10 mouse cellular contexts compared by ENCODE assay signal in genomic region chr7:130750752-130751490, GRCm38 (mm10). TPM values are rescaled to one million over a fixed set of nuclear protein-coding genes. Genes with fewer than 3 reads are reported as not detected.
DNase-seq lines count a peak whose midpoint lies in the region; ATAC-seq and TF ChIP-seq lines count a peak whose summit lies in the region.
"Had no signal": no experiment of that assay in that cellular context is flagged by ENCODE, and none has a peak within 500 bp of the region (broad histone marks: within the 10 kb centered on the region; RNA-seq: fewer than 3 reads in every experiment).

No protein-coding gene starts in this region.

- no peaks in the 10 kb centered on the region for H3K9me3 ChIP-seq in ES-E14 (ENCODE audit: control insufficient read depth, insufficient read depth, low read depth, low read length)
- H3K9me3 ChIP-seq in forebrain, postnatal 0 days (ENCODE audit: low read length): no peaks in the 10 kb centered on the region
- no peaks in the 10 kb centered on the region for H3K9me3 ChIP-seq in midbrain, embryonic 13.5 days
- H3K9me3 ChIP-seq in liver, embryonic 12.5 days (replicated peaks): no peaks in the 10 kb centered on the region
- H3K9me3 ChIP-seq: limb, embryonic 13.5 days; stomach, embryonic 15.5 days had no signal

- H3K4me2 ChIP-seq in forebrain, postnatal 0 days (ENCODE audit: low read depth): no peak overlapping the region
- H3K4me2 ChIP-seq in midbrain, embryonic 13.5 days (replicated peaks): no peak overlapping the region
- H3K4me2 ChIP-seq in liver, embryonic 12.5 days: no peak overlapping the region
- H3K4me2 ChIP-seq: limb, embryonic 13.5 days; stomach, embryonic 15.5 days had no signal

- no peak for TF ChIP-seq CTCF in forebrain, postnatal 0 days (IDR thresholded peaks at IDR 0.05; ENCODE audit: low read depth)

- H3K27me3 ChIP-seq in forebrain, postnatal 0 days (ENCODE audit: insufficient read depth, low read length): no peaks in the 10 kb centered on the region
- H3K27me3 ChIP-seq in midbrain, embryonic 13.5 days: no peaks in the 10 kb centered on the region
- no peaks in the 10 kb centered on the region for H3K27me3 ChIP-seq in liver, embryonic 12.5 days (replicated peaks)
- H3K27me3 ChIP-seq: limb, embryonic 13.5 days; stomach, embryonic 15.5 days had no signal

- no peak overlapping the region for H3K27ac ChIP-seq in ES-E14 (ENCODE audit: insufficient read depth, low read depth, low read length, poor library complexity, severe bottlenecking)
- peak overlapping the region; percentile 73 for H3K27ac ChIP-seq in forebrain, postnatal 0 days (ENCODE audit: low read depth, low read length)
- H3K27ac ChIP-seq in midbrain, embryonic 13.5 days: peak overlapping the region; percentile 86
- H3K27ac ChIP-seq in liver, embryonic 12.5 days: no peak overlapping the region
- H3K27ac ChIP-seq: limb, embryonic 13.5 days; stomach, embryonic 15.5 days had no signal

- peak; percentile 84 for ATAC-seq in forebrain, postnatal 0 days
- ATAC-seq in midbrain, embryonic 13.5 days: peak; percentile 84
- ATAC-seq in CD4-positive, CD25-positive, alpha-beta regulatory T cell, adult 4 months: no peak
- no peak for ATAC-seq in liver, embryonic 12.5 days

- no peak for DNase-seq in ES-E14 (ENCODE audit: low read depth, low spot score)
- peak; percentile 58 for DNase-seq in brain, adult 2 months (ENCODE audit: low read depth, low spot score)
- peak; percentile 73 for DNase-seq in forebrain, postnatal 0 days
- DNase-seq in adrenal gland, postnatal 4 days (ENCODE audit: low spot score in 2 of 2): no peak
- DNase-seq in kidney, postnatal 10 days: no peak

- H3K36me3 ChIP-seq in ES-E14 (ENCODE audit: control insufficient read depth, insufficient read depth, low read length, poor library complexity, severe bottlenecking): peaks cover 43% of the 10 kb centered on the region; the same call in 1 of the 2 replicates
- H3K36me3 ChIP-seq in forebrain, postnatal 0 days (ENCODE audit: insufficient read depth): peaks cover 54% of the 10 kb centered on the region
- peaks cover 77% of the 10 kb centered on the region for H3K36me3 ChIP-seq in midbrain, embryonic 13.5 days
- peaks cover 17% of the 10 kb centered on the region; the same call in 1 of the 2 replicates for H3K36me3 ChIP-seq in liver, embryonic 12.5 days

- in situ Hi-C loops in ES-E14 (cut with MboI; ENCODE audit: low sequenced_read_pairs in 2 of 2, unreplicated experiment in 2 of 2): no loop called here

- WGBS in forebrain, postnatal 0 days: 12% methylated on average over 17 of the region's 17 CpGs
- WGBS in midbrain, embryonic 13.5 days: 20% methylated on average over 17 of the region's 17 CpGs
- 66% methylated on average over 17 of the region's 17 CpGs for WGBS in liver, embryonic 12.5 days (ENCODE audit: insufficient replicate concordance)

- no peak overlapping the region for H3K4me3 ChIP-seq in ES-E14 (ENCODE audit: insufficient read depth in 1 of 2, low read depth in 1 of 2, low read length in 2 of 2, poor library complexity in 1 of 2, severe bottlenecking in 1 of 2)
- no peak overlapping the region for H3K4me3 ChIP-seq in forebrain, postnatal 0 days (ENCODE audit: low read depth, low read length)
- no peak overlapping the region for H3K4me3 ChIP-seq in midbrain, embryonic 13.5 days (replicated peaks)
- H3K4me3 ChIP-seq in liver, embryonic 12.5 days: no peak overlapping the region
- H3K4me3 ChIP-seq: limb, embryonic 13.5 days; stomach, embryonic 15.5 days had no signal

- H3K4me1 ChIP-seq in ES-E14 (ENCODE audit: control insufficient read depth in 2 of 2, insufficient read depth in 2 of 2, low read length in 2 of 2, poor library complexity in 1 of 2): peaks cover 0 to 13% of the 10 kb centered on the region in 2 experiments; a peak in 2 of 4 replicates
- peaks cover 9% of the 10 kb centered on the region for H3K4me1 ChIP-seq in forebrain, postnatal 0 days (ENCODE audit: insufficient read depth)
- peaks cover 44% of the 10 kb centered on the region for H3K4me1 ChIP-seq in midbrain, embryonic 13.5 days (replicated peaks)
- peaks cover 5% of the 10 kb centered on the region; the same call in 1 of the 2 replicates for H3K4me1 ChIP-seq in liver, embryonic 12.5 days
- H3K4me1 ChIP-seq: limb, embryonic 13.5 days had no signal

- H3K9ac ChIP-seq in ES-E14 (ENCODE audit: insufficient read depth, low read depth, low read length, poor library complexity, severe bottlenecking): peak overlapping the region; percentile 56; the same call in 1 of the 2 replicates
- H3K9ac ChIP-seq in forebrain, postnatal 0 days: no peak overlapping the region
- H3K9ac ChIP-seq in midbrain, embryonic 13.5 days (replicated peaks): no peak overlapping the region
- H3K9ac ChIP-seq in liver, embryonic 12.5 days: no peak overlapping the region
- H3K9ac ChIP-seq: limb, embryonic 13.5 days; stomach, embryonic 15.5 days had no signal

TF ChIP-seq in ES-E14, 5 proteins besides CTCF, POLR2A, EP300 and RAD21:
- no peak for TF ChIP-seq MAFK (IDR thresholded peaks at IDR 0.05; ENCODE audit: insufficient read depth, low read depth, low read length)
- TF ChIP-seq ZNF384 (IDR thresholded peaks at IDR 0.05; ENCODE audit: low read depth, low read length): no peak
- TF ChIP-seq ZC3H11A (IDR thresholded peaks at IDR 0.05; ENCODE audit: borderline replicate concordance, low read depth, low read length): no peak
- no peak for TF ChIP-seq CHD2 (IDR thresholded peaks at IDR 0.05; ENCODE audit: low read depth, low read length)
- no peak for TF ChIP-seq HCFC1 (IDR thresholded peaks at IDR 0.05; ENCODE audit: borderline replicate concordance, insufficient read depth, low read length)

RNA-seq across cellular contexts. Expression of gene Btbd16, which starts 22.9 kb away (rescaled TPM):
- 0.09 TPM in 1 of 2 replicates, not detected in the other for total RNA-seq in ES-E14 (2012; rRNA removed)
- 0.10 and 0.31 TPM in 2 replicates for total RNA-seq in forebrain, postnatal 0 days (2014; rRNA removed)
- polyA plus RNA-seq in forebrain, postnatal 0 days (2015; fragmentation: Nextera tagmentation; extraction: Ambion mirVana): 0.26 and 0.41 TPM in 2 replicates
- polyA plus RNA-seq in midbrain, embryonic 13.5 days (2015; fragmentation: Nextera tagmentation; extraction: Ambion mirVana): not detected in 2 replicates
- total RNA-seq in adrenal gland, postnatal 4 days (2021): under 1 TPM; 0.11 to 0.36 TPM
- 1 to 10 TPM; 6.3 to 7.4 TPM for polyA plus RNA-seq in CD4-positive, CD25-positive, alpha-beta regulatory T cell, adult 4 months (2017; shearing (Covaris generic))
- not detected in 2 replicates for polyA plus RNA-seq in liver, embryonic 12.5 days (2016; fragmentation: Nextera tagmentation; extraction: Ambion mirVana)

Comparison
In these comparisons a context has a peak if more than half of its experiments do, and no peak if none do; other contexts are left out.
1. DNase-seq: peak in brain, adult 2 months (single experiment) and forebrain, postnatal 0 days (single experiment); none in ES-E14 (single experiment), adrenal gland, postnatal 4 days (0 of 2) and kidney, postnatal 10 days (single experiment).
2. H3K27ac ChIP-seq: peak in forebrain, postnatal 0 days (single experiment) and midbrain, embryonic 13.5 days (single experiment); none in ES-E14 (single experiment) and liver, embryonic 12.5 days (single experiment).
3. ATAC-seq: peak in forebrain, postnatal 0 days (single experiment) and midbrain, embryonic 13.5 days (single experiment); none in CD4-positive, CD25-positive, alpha-beta regulatory T cell, adult 4 months (single experiment) and liver, embryonic 12.5 days (single experiment).